ENCODE assay signal across 8 mouse cellular contexts in the genomic region with DNA sequence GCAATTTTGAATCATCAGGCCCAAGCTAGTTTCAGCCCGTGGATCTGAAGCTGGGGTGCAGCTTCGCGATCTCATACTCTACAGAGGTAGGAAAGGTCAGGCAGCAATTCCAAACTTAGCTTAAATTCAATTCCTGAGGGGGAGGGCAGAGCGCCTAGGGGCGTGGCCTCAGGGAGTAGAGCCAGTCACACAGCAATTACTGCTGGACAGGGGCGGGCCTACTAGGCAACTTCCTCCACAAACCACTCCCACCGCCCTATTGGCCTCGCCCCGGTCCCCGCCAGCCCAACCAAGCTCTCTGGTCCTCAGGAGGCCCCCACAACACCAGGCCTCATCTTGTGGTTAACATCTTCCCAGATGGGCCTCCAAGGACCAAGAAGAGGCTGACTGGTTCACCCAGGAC. TPM values are rescaled to one million over a fixed set of nuclear protein-coding genes. Genes with fewer than 3 reads are reported as not detected.
DNase-seq lines count a peak whose midpoint lies in the region; ATAC-seq and TF ChIP-seq lines count a peak whose summit lies in the region.

No protein-coding gene starts in this region.

- H3K9me3 ChIP-seq in forebrain, embryonic 10.5 days: no peaks in the 10 kb centered on the region
- H3K9me3 ChIP-seq in forebrain, embryonic 16.5 days (ENCODE audit: control insufficient read depth, low read length): no peaks in the 10 kb centered on the region
- no peaks in the 10 kb centered on the region for H3K9me3 ChIP-seq in megakaryocyte, embryonic 14.5 days

- H3K4me2 ChIP-seq in forebrain, embryonic 16.5 days (ENCODE audit: low read length): no peak overlapping the region

- no peak for TF ChIP-seq EP300 in heart, adult 2 months (IDR thresholded peaks at IDR 0.05; ENCODE audit: insufficient read depth, low read depth, low read length)

- no peak for TF ChIP-seq CTCF in bone marrow, adult 2 months (IDR thresholded peaks at IDR 0.05; ENCODE audit: control insufficient read depth, insufficient read depth, low read length)
- no peak for TF ChIP-seq CTCF in heart, adult 2 months (IDR thresholded peaks at IDR 0.05)

- no peaks in the 10 kb centered on the region for H3K79me2 ChIP-seq in heart, adult 2 months (replicated peaks; ENCODE audit: control insufficient read depth, insufficient read depth, low read length)

- peak overlapping the region; percentile 41 for H3K4me3 ChIP-seq in forebrain, embryonic 10.5 days
- H3K4me3 ChIP-seq in forebrain, embryonic 16.5 days (replicated peaks; ENCODE audit: low read length): no peak overlapping the region
- peak overlapping the region; percentile 69 for H3K4me3 ChIP-seq in bone marrow, adult 2 months (replicated peaks; ENCODE audit: control insufficient read depth, low read depth, low read length)
- H3K4me3 ChIP-seq in heart, adult 2 months: no peak overlapping the region
- peak overlapping the region; percentile 89 for H3K4me3 ChIP-seq in megakaryocyte, embryonic 14.5 days (replicated peaks)

- H3K4me1 ChIP-seq in forebrain, embryonic 10.5 days: peaks cover 76% of the 10 kb centered on the region
- peaks cover 48% of the 10 kb centered on the region for H3K4me1 ChIP-seq in forebrain, embryonic 16.5 days (replicated peaks; ENCODE audit: control insufficient read depth, insufficient read depth, low read length)
- peaks cover 14% of the 10 kb centered on the region for H3K4me1 ChIP-seq in bone marrow, adult 2 months (ENCODE audit: control insufficient read depth, insufficient read depth, low read length)
- 0 out of 2 replicates have a peak, but pooled peaks cover 2% of the 10 kb centered on the region for H3K4me1 ChIP-seq in heart, adult 2 months (ENCODE audit: control insufficient read depth, insufficient read depth, low read length)
- H3K4me1 ChIP-seq in megakaryocyte, embryonic 14.5 days: peaks cover 80% of the 10 kb centered on the region

- no peak overlapping the region for H3K9ac ChIP-seq in forebrain, embryonic 16.5 days (replicated peaks; ENCODE audit: low read depth, low read length)
- H3K9ac ChIP-seq in heart, adult 2 months (ENCODE audit: low read depth, low read length): no peak overlapping the region

- H3K27me3 ChIP-seq in forebrain, embryonic 10.5 days (ENCODE audit: poor library complexity, severe bottlenecking): no peaks in the 10 kb centered on the region
- no peaks in the 10 kb centered on the region for H3K27me3 ChIP-seq in forebrain, embryonic 16.5 days (replicated peaks; ENCODE audit: control insufficient read depth, insufficient read depth, low read length)
- H3K27me3 ChIP-seq in heart, adult 2 months (ENCODE audit: control insufficient read depth, insufficient read depth, low read length): no peaks in the 10 kb centered on the region
- no peaks in the 10 kb centered on the region for H3K27me3 ChIP-seq in megakaryocyte, embryonic 14.5 days (replicated peaks)

- H3K36me3 ChIP-seq in forebrain, embryonic 10.5 days (replicated peaks): peaks cover 30% of the 10 kb centered on the region
- H3K36me3 ChIP-seq in forebrain, embryonic 16.5 days (ENCODE audit: control insufficient read depth, insufficient read depth): no peaks in the 10 kb centered on the region
- no peaks in the 10 kb centered on the region for H3K36me3 ChIP-seq in heart, adult 2 months (ENCODE audit: control insufficient read depth, insufficient read depth, low read length)
- peaks cover 48% of the 10 kb centered on the region for H3K36me3 ChIP-seq in megakaryocyte, embryonic 14.5 days (replicated peaks; ENCODE audit: low read length)

- 31% methylated on average over 10 of the region's 10 CpGs for WGBS in forebrain, embryonic 10.5 days
- 44% methylated on average over 10 of the region's 10 CpGs for WGBS in forebrain, embryonic 16.5 days
- 2% methylated on average over 10 of the region's 10 CpGs for WGBS in bone marrow, adult 2 months
- 28% methylated on average over 10 of the region's 10 CpGs for WGBS in heart, adult 2 months

- peak; percentile 52 for DNase-seq in forebrain, embryonic 10.5 days (ENCODE audit: extremely low spot score, low spot score)
- peak; percentile 67 to 78 for DNase-seq in heart, adult 2 months
- DNase-seq in kidney, postnatal 14 days: peak; percentile 73
- peak; percentile 77 for DNase-seq in testis, postnatal 14 days (ENCODE audit: low spot score)
- no peak for DNase-seq in left cerebral cortex, postnatal 4 days

- ATAC-seq in forebrain, embryonic 16.5 days: no peak

- TF ChIP-seq POLR2A in bone marrow, adult 2 months (IDR thresholded peaks at IDR 0.05; ENCODE audit: borderline replicate concordance, control insufficient read depth, low read depth, low read length): 0 out of 2 replicates have a peak, but pooled peaks have one; percentile 15
- TF ChIP-seq POLR2A in heart, adult 2 months (IDR thresholded peaks at IDR 0.05; ENCODE audit: insufficient read depth, low read depth, low read length): no peak

- intact Hi-C loops in heart, adult 2 months (cut with DNase I): no loop called here
- intact Hi-C loops in left cerebral cortex, postnatal 4 days (cut with DNase I): no loop called here

- H3K27ac ChIP-seq in forebrain, embryonic 10.5 days: peak overlapping the region; percentile 85
- no peak overlapping the region for H3K27ac ChIP-seq in forebrain, embryonic 16.5 days (ENCODE audit: low read length)
- H3K27ac ChIP-seq in bone marrow, adult 2 months (ENCODE audit: control insufficient read depth, insufficient read depth, low read depth, low read length, poor library complexity): peak overlapping the region; percentile 74
- no peak overlapping the region for H3K27ac ChIP-seq in heart, adult 2 months

RNA-seq across cellular contexts. Expression of a gene that starts 7.5 kb away (rescaled TPM):
- polyA plus RNA-seq in forebrain, embryonic 10.5 days (2016; fragmentation: Nextera tagmentation; extraction: Ambion mirVana): 7.4 and 7.5 TPM in 2 replicates
- 9.2 and 10.1 TPM in 2 replicates for polyA plus RNA-seq in forebrain, embryonic 16.5 days (2015; fragmentation: Nextera tagmentation; extraction: Ambion mirVana)
- 13.4 and 18.6 TPM in 2 replicates for polyA plus RNA-seq in bone marrow, adult 2 months (2011; ENCODE audit: insufficient read depth, insufficient read length, low replicate concordance, missing spikeins)
- total RNA-seq in heart, adult 2 months (2021): 1 to 10 TPM; 4.0 to 4.4 TPM
- polyA plus RNA-seq in heart, adult 2 months (2012; rRNA removed): 3.6 and 5.5 TPM in 2 replicates
- polyA plus RNA-seq in megakaryocyte, embryonic 14.5 days (2012; ENCODE audit: insufficient read depth, low replicate concordance): 35.6 and 98.1 TPM in 2 replicates
- total RNA-seq in left cerebral cortex, postnatal 4 days (2021): 10 to 100 TPM; 34.1 to 35.5 TPM

RNA-seq across cellular contexts. Expression of a gene that starts 8.3 kb away (rescaled TPM):
- polyA plus RNA-seq in forebrain, embryonic 10.5 days (2016; fragmentation: Nextera tagmentation; extraction: Ambion mirVana): 32.8 and 34.8 TPM in 2 replicates
- polyA plus RNA-seq in forebrain, embryonic 16.5 days (2015; fragmentation: Nextera tagmentation; extraction: Ambion mirVana): 28.1 and 30.3 TPM in 2 replicates
- 46.3 and 55.3 TPM in 2 replicates for polyA plus RNA-seq in bone marrow, adult 2 months (2011; ENCODE audit: insufficient read depth, insufficient read length, low replicate concordance, missing spikeins)
- 10 to 100 TPM; 11.6 to 12.3 TPM for total RNA-seq in heart, adult 2 months (2021)
- 19.5 and 19.8 TPM in 2 replicates for polyA plus RNA-seq in heart, adult 2 months (2012; rRNA removed)
- polyA plus RNA-seq in megakaryocyte, embryonic 14.5 days (2012; ENCODE audit: insufficient read depth, low replicate concordance): 81.2 and 149 TPM in 2 replicates
- 10 to 100 TPM; 65.2 to 67.5 TPM for total RNA-seq in left cerebral cortex, postnatal 4 days (2021)

RNA-seq across cellular contexts. Expression of a gene that starts 20.5 kb away (rescaled TPM):
- polyA plus RNA-seq in forebrain, embryonic 10.5 days (2016; fragmentation: Nextera tagmentation; extraction: Ambion mirVana): 71.8 and 75.5 TPM in 2 replicates
- 92.2 and 93.1 TPM in 2 replicates for polyA plus RNA-seq in forebrain, embryonic 16.5 days (2015; fragmentation: Nextera tagmentation; extraction: Ambion mirVana)
- polyA plus RNA-seq in bone marrow, adult 2 months (2011; ENCODE audit: insufficient read depth, insufficient read length, low replicate concordance, missing spikeins): 44.4 and 53.1 TPM in 2 replicates
- 10 to 100 TPM; 40.2 to 46.9 TPM for total RNA-seq in heart, adult 2 months (2021)
- polyA plus RNA-seq in heart, adult 2 months (2012; rRNA removed): 67.3 and 80.0 TPM in 2 replicates
- polyA plus RNA-seq in megakaryocyte, embryonic 14.5 days (2012; ENCODE audit: insufficient read depth, low replicate concordance): 581 and 2,064 TPM in 2 replicates
- total RNA-seq in left cerebral cortex, postnatal 4 days (2021): 100 to 1,000 TPM; 131 to 133 TPM

RNA-seq across cellular contexts. Expression of a gene that starts 30.7 kb away (rescaled TPM):
- polyA plus RNA-seq in forebrain, embryonic 10.5 days (2016; fragmentation: Nextera tagmentation; extraction: Ambion mirVana): 0.51 and 0.71 TPM in 2 replicates
- polyA plus RNA-seq in forebrain, embryonic 16.5 days (2015; fragmentation: Nextera tagmentation; extraction: Ambion mirVana): 0.16 and 0.23 TPM in 2 replicates
- not detected in 2 replicates for polyA plus RNA-seq in bone marrow, adult 2 months (2011; ENCODE audit: insufficient read depth, insufficient read length, low replicate concordance, missing spikeins)
- not detected for total RNA-seq in heart, adult 2 months (2021)
- 0.39 and 0.50 TPM in 2 replicates for polyA plus RNA-seq in heart, adult 2 months (2012; rRNA removed)
- 0.49 TPM in 1 of 2 replicates, not detected in the other for polyA plus RNA-seq in megakaryocyte, embryonic 14.5 days (2012; ENCODE audit: insufficient read depth, low replicate concordance)
- under 1 TPM; 0.14 to 0.20 TPM for total RNA-seq in left cerebral cortex, postnatal 4 days (2021)

RNA-seq across cellular contexts. Expression of a gene that starts 33.0 kb away (rescaled TPM):
- polyA plus RNA-seq in forebrain, embryonic 10.5 days (2016; fragmentation: Nextera tagmentation; extraction: Ambion mirVana): 91.5 and 93.0 TPM in 2 replicates
- 69.9 and 77.2 TPM in 2 replicates for polyA plus RNA-seq in forebrain, embryonic 16.5 days (2015; fragmentation: Nextera tagmentation; extraction: Ambion mirVana)
- 12.9 and 17.2 TPM in 2 replicates for polyA plus RNA-seq in bone marrow, adult 2 months (2011; ENCODE audit: insufficient read depth, insufficient read length, low replicate concordance, missing spikeins)
- total RNA-seq in heart, adult 2 months (2021): 10 to 100 TPM; 20.8 to 26.9 TPM
- polyA plus RNA-seq in heart, adult 2 months (2012; rRNA removed): 58.9 and 60.5 TPM in 2 replicates
- 19.2 and 31.4 TPM in 2 replicates for polyA plus RNA-seq in megakaryocyte, embryonic 14.5 days (2012; ENCODE audit: insufficient read depth, low replicate concordance)
- total RNA-seq in left cerebral cortex, postnatal 4 days (2021): 10 to 100 TPM; 30.9 to 34.5 TPM

Comparison
In these comparisons a context has a peak if more than half of its experiments do, and no peak if none do; other contexts are left out.
1. H3K27ac ChIP-seq: peak in forebrain, embryonic 10.5 days (single experiment) and bone marrow, adult 2 months (single experiment); none in forebrain, embryonic 16.5 days (single experiment) and heart, adult 2 months (single experiment).
2. H3K4me3 ChIP-seq: peak in forebrain, embryonic 10.5 days (single experiment), bone marrow, adult 2 months (single experiment) and megakaryocyte, embryonic 14.5 days (single experiment); none in forebrain, embryonic 16.5 days (single experiment) and heart, adult 2 months (single experiment).